Mouse (Mus musculus) cerebellum, adult (tissue): ENCODE measurements at regions not wholly inside any gene's neighbourhood (a gene's known extent, or its start where the extent isn't known, plus 50 kb on each side); places are given as distances from the start of the nearest gene placed in this dataset.

ENCODE experiments used
- ATAC-seq: cut with Nextera tagmentation; 2 replicates; pipeline ENCODE4 v1.9.2; 2017; ENCODE audit warnings: mild to moderate bottlenecking, moderate library complexity, mixed read lengths; ENCODE audit not compliant: insufficient number of reproducible peaks, low FRiP score, low TSS enrichment

- ATAC-seq, result no peak
Measured at GRCm38 (mm10) chr1:57564676-57565075, 157.8 kb upstream of the Tyw5 start.

GRCm38 (mm10) chr1:57572097-57572496 lies 165.2 kb upstream of the Tyw5 start:
- no peak for ATAC-seq

- no peak for ATAC-seq
Measured at GRCm38 (mm10) chr1:57573829-57574228, 166.9 kb upstream of the Tyw5 start.

- ATAC-seq, result no peak
Measured at GRCm38 (mm10) chr1:57574530-57574929, 167.6 kb upstream of the Tyw5 start.

GRCm38 (mm10) chr1:57576066-57576753 lies 169.3 kb upstream of the Tyw5 start:
- ATAC-seq, result no peak

GRCm38 (mm10) chr1:57579086-57579485 lies 172.2 kb upstream of the Tyw5 start:
- no peak for ATAC-seq

- no peak for ATAC-seq
Measured at GRCm38 (mm10) chr1:57593707-57594589, 180.0 kb upstream of the Spats2l start.

GRCm38 (mm10) chr1:57594815-57595214 lies 179.1 kb upstream of the Spats2l start:
- ATAC-seq, result no peak

GRCm38 (mm10) chr1:57600951-57601350 lies 173.0 kb upstream of the Spats2l start:
- no peak for ATAC-seq

- ATAC-seq, result no peak
Measured at GRCm38 (mm10) chr1:57605525-57605924, 168.4 kb upstream of the Spats2l start.

GRCm38 (mm10) chr1:57606060-57606683 lies 167.8 kb upstream of the Spats2l start:
- ATAC-seq, result no peak

- ATAC-seq, result no peak
Measured at GRCm38 (mm10) chr1:57607026-57607425, 166.9 kb upstream of the Spats2l start.

- no peak for ATAC-seq
Measured at GRCm38 (mm10) chr1:57607626-57608422, 166.1 kb upstream of the Spats2l start.

- ATAC-seq, result no peak
Measured at GRCm38 (mm10) chr1:57608423-57608679, 165.6 kb upstream of the Spats2l start.

- ATAC-seq, result no peak
Measured at GRCm38 (mm10) chr1:57609307-57609706, 164.7 kb upstream of the Spats2l start.

GRCm38 (mm10) chr1:57612171-57612570 lies 161.8 kb upstream of the Spats2l start:
- ATAC-seq, result no peak

- no peak for ATAC-seq
Measured at GRCm38 (mm10) chr1:57612931-57613804, 160.8 kb upstream of the Spats2l start.

- ATAC-seq, result no peak
Measured at GRCm38 (mm10) chr1:57615155-57615554, 158.8 kb upstream of the Spats2l start.

GRCm38 (mm10) chr1:57617316-57617715 lies 156.6 kb upstream of the Spats2l start:
- no peak for ATAC-seq

- no peak for ATAC-seq
Measured at GRCm38 (mm10) chr1:57622561-57622960, 151.4 kb upstream of the Spats2l start.
